Mouse (Mus musculus) myocyte (in vitro differentiated cells): ENCODE data around the gene Cd9. TPM values are rescaled to one million over a fixed set of nuclear protein-coding genes. Genes with fewer than 3 reads are reported as not detected.

Source experiments
- H3K27me3 ChIP-seq: one replicate; pipeline ENCODE4 v1.6.1; 2011; ENCODE audit not compliant: control insufficient read depth, insufficient read depth, insufficient read length
- H3K36me3 ChIP-seq: one replicate; pipeline ENCODE4 v1.6.1; 2011; ENCODE audit not compliant: control insufficient read depth, insufficient read depth
- H3K4me2 ChIP-seq: one replicate; pipeline ENCODE4 v1.6.1; 2011; ENCODE audit warnings: low read depth, control low read depth
- H3K4me3 ChIP-seq: one replicate; pipeline ENCODE4 v1.5.1; 2011; ENCODE audit warnings: mild to moderate bottlenecking, control low read depth, moderate library complexity
- H3K79me2 ChIP-seq: one replicate; pipeline ENCODE4 v1.6.1; 2011; ENCODE audit not compliant: control insufficient read depth, insufficient read depth
- H3ac ChIP-seq: one replicate; pipeline ENCODE4 v1.6.1; 2011; ENCODE audit not compliant: control insufficient read depth, insufficient read length
- CEBPB ChIP-seq: IDR thresholded peaks from 2 replicates; pipeline ENCODE4 v1.6.1; 2011; ENCODE audit warnings: mild to moderate bottlenecking, moderate library complexity; ENCODE audit not compliant: poor library complexity, insufficient read depth, severe bottlenecking
- E2F4 ChIP-seq: IDR thresholded peaks from one replicate; pipeline ENCODE4 v1.6.1; 2011; ENCODE audit warnings: mild to moderate bottlenecking, control low read depth, moderate library complexity; ENCODE audit not compliant: insufficient read depth
- MAX ChIP-seq: IDR thresholded peaks from one replicate; pipeline ENCODE4 v1.6.1; 2011; ENCODE audit warnings: low read depth, mild to moderate bottlenecking, control low read depth
- MYOD1 ChIP-seq, 3 experiments: IDR thresholded peaks; one replicate each; pipeline ENCODE4 v1.6.1; 2011; ENCODE audit warnings: control low read depth in 2 of 3, low read depth in 2 of 3, mild to moderate bottlenecking in 2 of 3, moderate library complexity in 1 of 3; ENCODE audit not compliant: insufficient read length in 2 of 3, control insufficient read depth in 1 of 3
- MYOG ChIP-seq, 3 experiments: IDR thresholded peaks; one replicate each; pipeline ENCODE4 v1.6.1; 2011; ENCODE audit warnings: control low read depth in 2 of 3, low read depth in 2 of 3, mild to moderate bottlenecking in 2 of 3; ENCODE audit not compliant: insufficient read length in 2 of 3, control insufficient read depth in 1 of 3, insufficient read depth in 1 of 3
- POLR2A ChIP-seq: IDR thresholded peaks from one replicate; pipeline ENCODE4 v1.6.1; 2011; ENCODE audit warnings: low read depth, mild to moderate bottlenecking, control low read depth, moderate library complexity; ENCODE audit not compliant: insufficient read length
- POLR2AphosphoS2 ChIP-seq: IDR thresholded peaks from one replicate; pipeline ENCODE4 v1.6.1; 2011; ENCODE audit warnings: low read depth, control low read depth; ENCODE audit not compliant: insufficient read length
- REST ChIP-seq: IDR thresholded peaks from one replicate; pipeline ENCODE4 v1.6.1; 2011; ENCODE audit warnings: mild to moderate bottlenecking, control low read depth, moderate library complexity; ENCODE audit not compliant: insufficient read depth, insufficient read length
- SRF ChIP-seq: IDR thresholded peaks from one replicate; pipeline ENCODE4 v1.6.1; 2011; ENCODE audit warnings: low read depth; ENCODE audit not compliant: control insufficient read depth, insufficient read length
- TCF12 ChIP-seq: IDR thresholded peaks from one replicate; pipeline ENCODE4 v1.6.1; 2011; ENCODE audit warnings: mild to moderate bottlenecking, control low read depth; ENCODE audit not compliant: poor library complexity, insufficient read depth, severe bottlenecking
- TCF3 ChIP-seq: IDR thresholded peaks from one replicate; pipeline ENCODE4 v1.6.1; 2011; ENCODE audit warnings: low read depth, control low read depth; ENCODE audit not compliant: insufficient read length
- USF1 ChIP-seq: IDR thresholded peaks from one replicate; pipeline ENCODE4 v1.6.1; 2011; ENCODE audit warnings: low read depth, mild to moderate bottlenecking, control low read depth, moderate library complexity
- polyA plus RNA-seq: library from polyadenylated mRNA; unstranded; fragments of >200 nt; fragmentation: generic; extraction: Trizol; gene quantifications from one replicate; pipeline ENCODE4 v1.2.1, GENCODE M21; 2012; ENCODE audit warnings: missing spikeins

Gene Cd9
- polyA plus RNA-seq, 1 experiment = 216 TPM

DNA sequence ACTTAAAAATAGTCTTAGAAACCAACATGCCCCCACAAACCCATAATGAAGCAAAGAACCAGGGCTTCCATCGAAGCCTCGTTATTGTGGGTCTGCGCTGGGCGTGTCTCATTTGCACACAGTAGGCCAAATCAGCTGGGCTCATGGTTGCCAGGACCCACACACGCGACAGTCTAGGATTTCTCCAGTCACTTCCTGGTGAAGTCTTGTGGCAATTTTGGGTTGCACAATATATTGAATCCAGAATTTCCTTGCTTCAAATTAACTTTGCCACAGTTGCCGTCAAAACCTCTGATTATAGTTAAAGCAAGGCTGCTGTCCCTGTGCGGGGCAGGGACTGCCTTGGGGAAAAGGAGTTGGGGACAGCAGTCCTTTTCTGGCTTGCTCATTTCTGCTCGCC, 39.9 kb downstream of the Cd9 start:
- H3K4me3 ChIP-seq = no peak overlapping the region
- H3K79me2 ChIP-seq = no peaks in the 10 kb centered on the region
- no peak overlapping the region for H3K4me2 ChIP-seq
- H3K36me3 ChIP-seq = peaks cover 7% of the 10 kb centered on the region
- H3ac ChIP-seq = no peak overlapping the region
- TF ChIP-seq TCF3 = no peak
- no peak for TF ChIP-seq CEBPB
- no peak for TF ChIP-seq MYOD1 (IDR thresholded peaks at IDR 0.05; ENCODE audit: control insufficient read depth in 1 of 3, insufficient read length in 2 of 3, low read depth in 2 of 3)
- no peak for TF ChIP-seq POLR2A
- TF ChIP-seq SRF = no peak
- no peak for TF ChIP-seq USF1
- no peak for TF ChIP-seq E2F4
- no peak for TF ChIP-seq TCF12
- TF ChIP-seq MAX = no peak
- TF ChIP-seq MYOG (IDR thresholded peaks at IDR 0.05; ENCODE audit: control insufficient read depth in 1 of 3, insufficient read depth in 1 of 3, insufficient read length in 2 of 3, low read depth in 2 of 3) = no peak
- no peak for TF ChIP-seq POLR2AphosphoS2
- TF ChIP-seq REST = no peak
- no peaks in the 10 kb centered on the region for H3K27me3 ChIP-seq

DNA sequence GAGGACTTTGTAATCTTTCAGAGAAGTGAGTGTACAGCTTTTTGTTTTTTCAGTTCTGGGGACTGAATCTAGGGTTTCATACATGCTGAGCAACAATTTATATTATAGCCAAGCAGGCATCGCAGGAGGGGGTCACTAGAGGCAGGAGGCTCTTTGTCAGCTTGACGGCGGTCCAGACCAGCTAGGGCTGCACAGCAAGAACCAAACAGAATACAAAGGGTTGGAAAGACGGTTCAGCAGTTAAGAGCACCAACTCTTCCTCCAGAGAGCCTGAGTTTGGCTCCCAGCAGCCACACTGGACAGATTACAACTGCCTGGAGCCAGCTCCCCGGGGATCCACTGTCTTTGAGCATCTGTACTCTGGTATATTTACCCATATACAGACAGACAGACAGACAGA, 40.3 kb downstream of the Cd9 start:
- Histone ChIP-seq H3K36me3 (peaks cover 7% of the 10 kb centered on the region), H3K27me3 (no peaks in the 10 kb centered on the region), H3K79me2 (no peaks in the 10 kb centered on the region), H3K4me3 (no peak overlapping the region), H3ac (no peak overlapping the region), H3K4me2 (no peak overlapping the region)
- TF ChIP-seq MYOD1 (IDR thresholded peaks at IDR 0.05; ENCODE audit: control insufficient read depth in 1 of 3, insufficient read length in 2 of 3, low read depth in 2 of 3) (no peak), USF1 (no peak), MYOG (IDR thresholded peaks at IDR 0.05; ENCODE audit: control insufficient read depth in 1 of 3, insufficient read depth in 1 of 3, insufficient read length in 2 of 3, low read depth in 2 of 3) (no peak), SRF (no peak), CEBPB (no peak), TCF12 (no peak), POLR2AphosphoS2 (no peak)

DNA sequence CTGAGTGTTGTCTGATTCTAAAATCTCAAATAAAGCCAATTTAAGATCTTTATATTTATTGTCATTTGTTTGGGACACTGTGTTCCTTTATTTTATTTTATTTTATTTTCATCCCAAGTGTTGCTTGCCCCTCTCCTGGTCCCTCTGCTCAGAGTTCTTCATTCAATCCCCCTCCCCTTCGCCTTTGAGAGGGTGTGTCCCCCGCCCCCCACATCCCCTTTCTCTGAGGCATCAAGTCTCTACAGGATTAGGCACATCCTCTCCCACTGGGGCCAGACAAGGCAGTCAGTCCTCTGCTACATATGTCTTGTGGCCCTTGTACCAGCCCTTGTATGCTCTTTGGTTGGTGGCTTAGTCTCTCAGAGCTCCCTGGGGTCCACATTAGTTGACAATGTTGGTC, 46.9 kb downstream of the Cd9 start:
- Histone ChIP-seq H3K27me3 (no peaks in the 10 kb centered on the region), H3K4me3 (no peak overlapping the region), H3K79me2 (no peaks in the 10 kb centered on the region), H3K36me3 (no peaks in the 10 kb centered on the region), H3ac (no peak overlapping the region), H3K4me2 (no peak overlapping the region)
- TF ChIP-seq POLR2AphosphoS2 (no peak), CEBPB (no peak), MYOG (IDR thresholded peaks at IDR 0.05; ENCODE audit: control insufficient read depth in 1 of 3, insufficient read depth in 1 of 3, insufficient read length in 2 of 3, low read depth in 2 of 3) (no peak), SRF (no peak), MAX (no peak)

DNA sequence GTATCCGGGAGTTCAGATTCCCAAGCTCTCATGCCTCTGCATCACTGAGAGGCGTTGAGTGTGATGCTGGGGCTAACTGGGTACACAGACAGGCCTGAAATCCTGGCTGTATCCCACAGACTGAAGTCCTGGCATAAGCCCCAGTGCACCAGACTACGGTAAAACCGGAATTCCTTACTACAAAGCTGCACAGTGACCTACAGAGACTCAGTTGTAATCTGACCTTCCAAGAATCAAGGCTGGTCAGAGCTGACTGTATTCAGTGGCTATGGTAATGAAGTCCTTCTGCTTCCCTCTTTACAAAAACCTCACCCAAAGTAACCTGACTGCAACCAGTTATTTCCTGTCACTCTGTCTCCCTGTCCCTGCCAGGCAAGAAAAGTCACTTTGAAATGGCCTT, 47.4 kb downstream of the Cd9 start:
- H3K79me2 ChIP-seq = no peaks in the 10 kb centered on the region
- H3K4me3 ChIP-seq = no peak overlapping the region
- no peak overlapping the region for H3K4me2 ChIP-seq
- H3K27me3 ChIP-seq = no peaks in the 10 kb centered on the region
- H3K36me3 ChIP-seq = no peaks in the 10 kb centered on the region
- no peak for TF ChIP-seq MYOD1 (IDR thresholded peaks at IDR 0.05; ENCODE audit: control insufficient read depth in 1 of 3, insufficient read length in 2 of 3, low read depth in 2 of 3)
- no peak for TF ChIP-seq REST
- no peak for TF ChIP-seq USF1
- TF ChIP-seq POLR2AphosphoS2 = no peak
- no peak for TF ChIP-seq POLR2A
- no peak for TF ChIP-seq TCF3
- H3ac ChIP-seq = no peak overlapping the region

DNA sequence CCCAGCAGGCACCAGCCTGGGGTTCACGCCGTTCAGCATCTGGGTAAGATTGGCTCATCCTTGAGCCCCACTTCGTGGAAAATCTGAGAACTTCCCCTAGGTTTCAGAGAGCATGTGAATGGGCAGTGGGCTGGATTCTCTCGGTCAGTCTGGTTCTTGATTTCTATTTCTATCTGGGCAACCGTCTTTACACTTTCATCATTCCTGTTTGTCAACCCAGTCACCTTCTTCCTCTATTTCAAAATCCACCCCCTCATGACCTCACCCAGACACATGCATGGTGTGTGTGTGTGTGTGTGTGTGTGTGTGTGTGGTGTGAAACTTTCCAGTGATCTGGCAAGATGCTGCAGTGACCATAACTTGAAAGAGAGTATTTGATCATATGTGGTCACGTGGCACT, 49.2 kb downstream of the Cd9 start:
- Histone ChIP-seq H3ac (no peak overlapping the region), H3K4me3 (no peak overlapping the region), H3K36me3 (no peaks in the 10 kb centered on the region), H3K79me2 (no peaks in the 10 kb centered on the region), H3K27me3 (no peaks in the 10 kb centered on the region), H3K4me2 (no peak overlapping the region)
- TF ChIP-seq TCF12 = no peak
- no peak for TF ChIP-seq REST

DNA sequence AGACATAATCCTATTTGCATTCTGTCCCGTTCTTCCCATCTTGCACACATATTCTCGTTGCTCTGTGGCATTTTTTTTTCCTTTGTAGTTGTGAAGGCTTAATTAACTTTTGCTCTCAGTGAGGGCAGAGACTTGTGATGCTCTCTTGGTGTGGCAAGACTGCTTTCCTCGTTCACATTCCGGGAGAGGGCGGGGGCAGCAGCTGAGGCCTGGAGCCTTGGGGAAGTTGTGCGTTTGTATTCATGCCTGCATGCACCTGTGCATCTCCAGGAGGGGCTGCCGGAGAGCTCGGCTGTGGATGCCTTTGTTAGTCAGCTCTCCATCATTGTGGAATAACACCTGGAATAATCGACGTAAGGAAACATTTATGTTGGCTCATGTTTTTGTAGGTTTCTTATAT, 52.0 kb downstream of the Cd9 start:
- no peaks in the 10 kb centered on the region for H3K27me3 ChIP-seq
- no peaks in the 10 kb centered on the region for H3K79me2 ChIP-seq
- no peak overlapping the region for H3K4me3 ChIP-seq
- H3K4me2 ChIP-seq = no peak overlapping the region
- no peaks in the 10 kb centered on the region for H3K36me3 ChIP-seq
- H3ac ChIP-seq = no peak overlapping the region
- no peak for TF ChIP-seq POLR2AphosphoS2
- no peak for TF ChIP-seq SRF
- no peak for TF ChIP-seq CEBPB
- no peak for TF ChIP-seq MYOG (IDR thresholded peaks at IDR 0.05; ENCODE audit: control insufficient read depth in 1 of 3, insufficient read depth in 1 of 3, insufficient read length in 2 of 3, low read depth in 2 of 3)
- TF ChIP-seq TCF12 = no peak
- no peak for TF ChIP-seq E2F4
- no peak for TF ChIP-seq USF1
- no peak for TF ChIP-seq TCF3
- no peak for TF ChIP-seq MYOD1 (IDR thresholded peaks at IDR 0.05; ENCODE audit: control insufficient read depth in 1 of 3, insufficient read length in 2 of 3, low read depth in 2 of 3)
- TF ChIP-seq REST = no peak
